Mouse (Mus musculus) MEL (cell line): ENCODE data around the gene Ift22. TPM values are rescaled to one million over a fixed set of nuclear protein-coding genes. Genes with fewer than 3 reads are reported as not detected.
A peak's percentile ranks its signal among the peaks of the same experiment; 100 is the strongest.

Experiments
- DNase-seq: peaks from one replicate; pipeline ENCODE4 v3.0.0; 2011; ENCODE audit warnings: low read depth, low spot score
- H3K27ac ChIP-seq: 2 replicates; pipeline ENCODE4 v1.5.1; 2012; ENCODE audit warnings: low read depth, mild to moderate bottlenecking, control low read depth, low read length, moderate library complexity; ENCODE audit not compliant: control insufficient read depth
- H3K27me3 ChIP-seq, 2 experiments: fragments of 150-350 bp in 1 of 2; sonication (generic) in 1 of 2; 2 replicates each; pipeline ENCODE4 v1.6.1; 2012; ENCODE audit warnings: low read length in 2 of 2, mild to moderate bottlenecking in 2 of 2, improper control_type of control experiment in 1 of 2, moderate library complexity in 1 of 2; ENCODE audit not compliant: insufficient read depth in 2 of 2, control insufficient read depth in 1 of 2
- H3K36me3 ChIP-seq, 2 experiments: 2 replicates each; pipeline ENCODE4 v1.6.1; 2012 to 2014; ENCODE audit warnings: low read length in 2 of 2, improper control_type of control experiment in 1 of 2, inconsistent platforms in 1 of 2, mild to moderate bottlenecking in 1 of 2; ENCODE audit not compliant: insufficient read depth in 2 of 2, control insufficient read depth in 1 of 2
- H3K4me1 ChIP-seq, 2 experiments: fragments of 150-350 bp in 1 of 2; sonication (generic) in 1 of 2; 2 replicates each; pipeline ENCODE4 v1.6.1; 2012; ENCODE audit warnings: low read length in 2 of 2, improper control_type of control experiment in 1 of 2, mild to moderate bottlenecking in 1 of 2; ENCODE audit not compliant: insufficient read depth in 2 of 2, control insufficient read depth in 1 of 2
- H3K4me3 ChIP-seq, 2 experiments: fragments of 150-350 bp in 1 of 2; sonication (generic) in 1 of 2; 2 replicates each; pipeline ENCODE4 v1.5.1; 2012; ENCODE audit warnings: low read depth in 2 of 2, low read length in 2 of 2, mild to moderate bottlenecking in 2 of 2, moderate library complexity in 2 of 2, control low read depth in 1 of 2, improper control_type of control experiment in 1 of 2; ENCODE audit not compliant: control insufficient read depth in 1 of 2, insufficient read depth in 1 of 2
- H3K79me2 ChIP-seq: 2 replicates; pipeline ENCODE4 v1.6.1; 2012; ENCODE audit warnings: mild to moderate bottlenecking, low read length, moderate library complexity; ENCODE audit not compliant: control insufficient read depth, poor library complexity, insufficient read depth
- H3K9ac ChIP-seq: 2 replicates; pipeline ENCODE4 v1.6.1; 2012; ENCODE audit warnings: low read depth, mild to moderate bottlenecking, control low read depth, low read length, moderate library complexity; ENCODE audit not compliant: control insufficient read depth, poor library complexity, severe bottlenecking
- H3K9me3 ChIP-seq: fragments of 150-350 bp; sonication (generic); replicated peaks from 2 replicates; pipeline ENCODE4 v1.6.1; 2012; ENCODE audit warnings: mild to moderate bottlenecking, low read length, improper control_type of control experiment, moderate library complexity; ENCODE audit not compliant: insufficient read depth
- BHLHE40 ChIP-seq: IDR thresholded peaks from 2 replicates; pipeline ENCODE4 v1.6.1; 2012; ENCODE audit warnings: low read depth, mild to moderate bottlenecking, inconsistent platforms, low read length, improper control_type of control experiment, borderline replicate concordance
- CHD2 ChIP-seq: IDR thresholded peaks from 2 replicates; pipeline ENCODE4 v1.6.1; 2011; ENCODE audit warnings: low read length, improper control_type of control experiment
- CTCF ChIP-seq, 3 experiments: IDR thresholded peaks in 2 of 3; conservative IDR thresholded peaks in 1 of 3; 2 replicates each; pipeline ENCODE4 v1.5.1; 2011 to 2012; ENCODE audit warnings: low read length in 3 of 3, low read depth in 2 of 3, mild to moderate bottlenecking in 2 of 3, improper control_type of control experiment in 1 of 3, inconsistent platforms in 1 of 3, mixed read lengths in 1 of 3, moderate library complexity in 1 of 3; ENCODE audit not compliant: control insufficient read depth in 1 of 3, insufficient read depth in 1 of 3, poor library complexity in 1 of 3, severe bottlenecking in 1 of 3
- E2F4 ChIP-seq: IDR thresholded peaks from 2 replicates; pipeline ENCODE4 v1.6.1; 2011; ENCODE audit warnings: low read depth, low read length, improper control_type of control experiment, borderline replicate concordance
- ELF1 ChIP-seq: IDR thresholded peaks from 2 replicates; pipeline ENCODE4 v1.6.1; 2014; ENCODE audit warnings: low read depth, mild to moderate bottlenecking, inconsistent platforms, low read length, improper control_type of control experiment, moderate library complexity
- ETS1 ChIP-seq: IDR thresholded peaks from 2 replicates; pipeline ENCODE4 v1.6.1; 2012; ENCODE audit warnings: low read depth, mild to moderate bottlenecking, inconsistent platforms, low read length, improper control_type of control experiment, moderate library complexity
- GATA1 ChIP-seq: IDR thresholded peaks from 2 replicates; pipeline ENCODE4 v1.6.1; 2011; ENCODE audit warnings: low read depth, low read length, improper control_type of control experiment
- HCFC1 ChIP-seq: IDR thresholded peaks from 2 replicates; pipeline ENCODE4 v1.6.1; 2012; ENCODE audit warnings: low read depth, mild to moderate bottlenecking, inconsistent platforms, low read length, improper control_type of control experiment, moderate library complexity
- JUND ChIP-seq: IDR thresholded peaks from 2 replicates; pipeline ENCODE4 v1.6.1; 2011; ENCODE audit warnings: low read depth, mild to moderate bottlenecking, improper control_type of control experiment, low read length
- KAT2A ChIP-seq: conservative IDR thresholded peaks from 2 replicates; pipeline ENCODE4 v1.6.1; 2012; ENCODE audit warnings: low read depth, low read length, improper control_type of control experiment, inconsistent platforms
- MAFK ChIP-seq: IDR thresholded peaks from 2 replicates; pipeline ENCODE4 v1.6.1; 2011; ENCODE audit warnings: low read depth, mild to moderate bottlenecking, low read length, improper control_type of control experiment, borderline replicate concordance
- MAZ ChIP-seq: IDR thresholded peaks from 2 replicates; pipeline ENCODE4 v1.6.1; 2012; ENCODE audit warnings: low read depth, mild to moderate bottlenecking, inconsistent platforms, low read length, improper control_type of control experiment
- POLR2A ChIP-seq, 2 experiments: IDR thresholded peaks; 2 replicates each; pipeline ENCODE4 v1.6.1; 2011 to 2012; ENCODE audit warnings: low read length in 2 of 2, mild to moderate bottlenecking in 2 of 2, control low read depth in 1 of 2, improper control_type of control experiment in 1 of 2, low read depth in 1 of 2, moderate library complexity in 1 of 2; ENCODE audit not compliant: control insufficient read depth in 1 of 2, insufficient read depth in 1 of 2, poor library complexity in 1 of 2
- POLR2AphosphoS2 ChIP-seq: IDR thresholded peaks from 2 replicates; pipeline ENCODE4 v1.6.1; 2011; ENCODE audit warnings: low read length, improper control_type of control experiment
- POLR2AphosphoS5 ChIP-seq: IDR thresholded peaks from 2 replicates; pipeline ENCODE4 v1.6.1; 2012; ENCODE audit warnings: low read depth, borderline replicate concordance, mild to moderate bottlenecking, inconsistent platforms, low read length, moderate library complexity, mixed read lengths
- RAD21 ChIP-seq: IDR thresholded peaks from 2 replicates; pipeline ENCODE4 v1.6.1; 2011; ENCODE audit warnings: mild to moderate bottlenecking, low read depth, low read length, improper control_type of control experiment
- RCOR1 ChIP-seq: IDR thresholded peaks from 2 replicates; pipeline ENCODE4 v1.6.1; 2012; ENCODE audit warnings: low read depth, mild to moderate bottlenecking, inconsistent platforms, low read length, improper control_type of control experiment
- SIN3A ChIP-seq: IDR thresholded peaks from 2 replicates; pipeline ENCODE4 v1.6.1; 2012; ENCODE audit warnings: low read length, improper control_type of control experiment, inconsistent platforms
- SMC3 ChIP-seq: IDR thresholded peaks from 2 replicates; pipeline ENCODE4 v1.6.1; 2011; ENCODE audit warnings: low read depth, low read length, improper control_type of control experiment
- TAL1 ChIP-seq: IDR thresholded peaks from 2 replicates; pipeline ENCODE4 v1.6.1; 2012; ENCODE audit warnings: mild to moderate bottlenecking, inconsistent platforms, low read length, moderate library complexity, mixed read lengths
- TCF12 ChIP-seq: IDR thresholded peaks from 2 replicates; pipeline ENCODE4 v1.6.1; 2014; ENCODE audit warnings: low read depth, mild to moderate bottlenecking, inconsistent platforms, low read length, improper control_type of control experiment, moderate library complexity
- UBTF ChIP-seq: IDR thresholded peaks from 2 replicates; pipeline ENCODE4 v1.6.1; 2012; ENCODE audit warnings: low read depth, mild to moderate bottlenecking, inconsistent platforms, low read length, improper control_type of control experiment, moderate library complexity, borderline replicate concordance; ENCODE audit not compliant: insufficient read depth
- USF1 ChIP-seq: IDR thresholded peaks from 2 replicates; pipeline ENCODE4 v1.6.1; 2014; ENCODE audit warnings: low read depth, mild to moderate bottlenecking, inconsistent platforms, low read length, improper control_type of control experiment, moderate library complexity
- ZNF384 ChIP-seq: IDR thresholded peaks from 2 replicates; pipeline ENCODE4 v1.6.1; 2012; ENCODE audit warnings: low read depth, mild to moderate bottlenecking, inconsistent platforms, low read length, improper control_type of control experiment
- polyA plus RNA-seq, 2 experiments: library from polyadenylated mRNA; stranded (reverse) in 1 of 2; unstranded in 1 of 2; fragments of >175 nt in 1 of 2; fragments of >200 nt in 1 of 2; gene quantifications; 2 replicates each; pipeline versions ENCODE4 v1.2.1 to v1.2.4; 2012; ENCODE audit warnings: low replicate concordance in 2 of 2, low read depth in 1 of 2; ENCODE audit not compliant: insufficient read length in 2 of 2, insufficient read depth in 1 of 2, missing spikeins in 1 of 2
- total RNA-seq: library from RNA; depleted of rRNA; stranded (reverse); fragments of 300-350 nt; gene quantifications from 2 replicates; pipeline ENCODE4 v1.2.3, GENCODE M21; 2012

The Ift22 gene
- total and polyA plus RNA-seq, 3 experiments, result 15.6 to 78.1 TPM; not detected in 1

GRCm38 (mm10) chr5:136935905-136936695 is 28.1 kb downstream of the Ift22 start:
- no peaks in the 10 kb centered on the region for H3K4me1 ChIP-seq
- H3K4me3 ChIP-seq, result no peak overlapping the region
- no peaks in the 10 kb centered on the region for H3K9me3 ChIP-seq
- no peak overlapping the region for H3K27ac ChIP-seq
- TF ChIP-seq TCF12, result no peak
- peak; percentile 20 for TF ChIP-seq RAD21
- TF ChIP-seq SMC3, result peak; percentile 37
- peak; percentile 57 to 69 (median 58) for TF ChIP-seq CTCF (IDR thresholded peaks at IDR 0.05 in 2 of 3, conservative IDR thresholded peaks at IDR 0.05 in 1 of 3; ENCODE audit: control insufficient read depth in 1 of 3, insufficient read depth in 1 of 3, low read depth in 2 of 3, low read length in 3 of 3, poor library complexity in 1 of 3, severe bottlenecking in 1 of 3)
- no peak for TF ChIP-seq POLR2A (IDR thresholded peaks at IDR 0.05; ENCODE audit: control insufficient read depth in 1 of 2, insufficient read depth in 1 of 2, low read depth in 1 of 2, low read length in 2 of 2, poor library complexity in 1 of 2)
- DNase-seq, result peak; percentile 62
- no peak overlapping the region for H3K9ac ChIP-seq
- H3K79me2 ChIP-seq, result no peaks in the 10 kb centered on the region
- no peaks in the 10 kb centered on the region for H3K27me3 ChIP-seq
- peaks cover 0 to 1% of the 10 kb centered on the region in 2 experiments; a peak in 2 of 4 replicates for H3K36me3 ChIP-seq

- no peak overlapping the region for H3K9ac ChIP-seq
- no peaks in the 10 kb centered on the region for H3K79me2 ChIP-seq
- no peaks in the 10 kb centered on the region for H3K27me3 ChIP-seq
- no peak for TF ChIP-seq UBTF
- TF ChIP-seq CHD2, result no peak
- TF ChIP-seq MAFK, result no peak
- no peak for TF ChIP-seq ETS1
- no peak for TF ChIP-seq KAT2A
- TF ChIP-seq HCFC1, result no peak
- TF ChIP-seq TAL1, result no peak
- TF ChIP-seq JUND, result no peak
- H3K4me3 ChIP-seq, result no peak overlapping the region
- DNase-seq, result no peak
- no peak overlapping the region for H3K27ac ChIP-seq
- H3K36me3 ChIP-seq, result no peaks in the 10 kb centered on the region; a peak in 2 of 4 replicates
- H3K4me1 ChIP-seq, result no peaks in the 10 kb centered on the region
- H3K9me3 ChIP-seq, result no peaks in the 10 kb centered on the region
Observed at GRCm38 (mm10) chr5:136936750-136937149, 28.8 kb downstream of the Ift22 start.

- Histone ChIP-seq H3K9ac (no peak overlapping the region), H3K79me2 (no peaks in the 10 kb centered on the region), H3K27me3 (no peaks in the 10 kb centered on the region), H3K27ac (no peak overlapping the region), H3K4me3 (no peak overlapping the region), H3K4me1 (no peaks in the 10 kb centered on the region), H3K9me3 (no peaks in the 10 kb centered on the region), H3K36me3 (no peaks in the 10 kb centered on the region; a peak in 2 of 4 replicates)
- no peak for DNase-seq
- no peak for TF ChIP-seq USF1
- TF ChIP-seq ELF1, result no peak
- no peak for TF ChIP-seq TAL1
- TF ChIP-seq JUND, result no peak
- TF ChIP-seq BHLHE40, result no peak
- no peak for TF ChIP-seq POLR2AphosphoS5
- no peak for TF ChIP-seq MAZ
- TF ChIP-seq E2F4, result no peak
- TF ChIP-seq RCOR1, result no peak
- no peak for TF ChIP-seq ZNF384
- no peak for TF ChIP-seq GATA1
- no peak for TF ChIP-seq POLR2AphosphoS2
- no peak for TF ChIP-seq RAD21
- TF ChIP-seq POLR2A (IDR thresholded peaks at IDR 0.05; ENCODE audit: control insufficient read depth in 1 of 2, insufficient read depth in 1 of 2, low read depth in 1 of 2, low read length in 2 of 2, poor library complexity in 1 of 2), result no peak
- TF ChIP-seq SIN3A, result no peak
Observed at GRCm38 (mm10) chr5:136937621-136938020, 29.7 kb downstream of the Ift22 start.
